In genomic region chr8:109959112-109959511, GRCm38 (mm10) we compare ENCODE assay signal across 16 mouse cellular contexts. TPM values are rescaled to one million over a fixed set of nuclear protein-coding genes. Genes with fewer than 3 reads are reported as not detected.
"Had no signal": no experiment of that assay in that cellular context is flagged by ENCODE, and none has a peak within 500 bp of the region (broad histone marks: within the 10 kb centered on the region; RNA-seq: fewer than 3 reads in every experiment).

No protein-coding gene starts in this region.

- H3K4me3 ChIP-seq: limb, embryonic 15.5 days; liver, embryonic 12.5 days; midbrain, embryonic 10.5 days; neural tube, embryonic 13.5 days had no signal

- H3K9me3 ChIP-seq: limb, embryonic 15.5 days; liver, embryonic 12.5 days; midbrain, embryonic 10.5 days; neural tube, embryonic 13.5 days had no signal

- H3K4me2 ChIP-seq: limb, embryonic 15.5 days; liver, embryonic 12.5 days; lung, embryonic 14.5 days; neural tube, embryonic 13.5 days had no signal

- H3K36me3 ChIP-seq: limb, embryonic 15.5 days; liver, embryonic 12.5 days; midbrain, embryonic 10.5 days; neural tube, embryonic 13.5 days had no signal

- DNase-seq: kidney, adult 8-10 months; kidney, postnatal 36 days; layer of hippocampus, adult 9-11 months; layer of hippocampus, postnatal 36 days; lung, embryonic 14.5 days; lung, postnatal 10 days; midbrain, embryonic 14.5 days; right cerebral cortex, postnatal 14 days; thymus, adult 2 months; thymus, postnatal 25 days had no signal

- H3K9ac ChIP-seq: limb, embryonic 15.5 days; liver, embryonic 12.5 days; lung, embryonic 14.5 days; neural tube, embryonic 13.5 days had no signal

- H3K27ac ChIP-seq: kidney, postnatal 0 days; limb, embryonic 15.5 days; liver, embryonic 12.5 days; midbrain, embryonic 10.5 days; neural tube, embryonic 13.5 days had no signal

- ATAC-seq: intestine, embryonic 16.5 days; liver, embryonic 12.5 days had no signal

RNA-seq across cellular contexts. Expression of gene Tat, which starts 31.1 kb away (rescaled TPM):
- polyA plus RNA-seq: intestine, embryonic 16.5 days; kidney, postnatal 0 days; limb, embryonic 15.5 days; lung, embryonic 14.5 days; midbrain, embryonic 10.5 days; midbrain, embryonic 14.5 days; neural tube, embryonic 13.5 days had no signal
